Mouse (Mus musculus): ENCODE data around the gene Iyd. TPM values are rescaled to one million over a fixed set of nuclear protein-coding genes. Genes with fewer than 3 reads are reported as not detected.

Iyd gene
- polyA plus RNA-seq, 1 experiment from 2014 or later = 0.31 TPM

DNA sequence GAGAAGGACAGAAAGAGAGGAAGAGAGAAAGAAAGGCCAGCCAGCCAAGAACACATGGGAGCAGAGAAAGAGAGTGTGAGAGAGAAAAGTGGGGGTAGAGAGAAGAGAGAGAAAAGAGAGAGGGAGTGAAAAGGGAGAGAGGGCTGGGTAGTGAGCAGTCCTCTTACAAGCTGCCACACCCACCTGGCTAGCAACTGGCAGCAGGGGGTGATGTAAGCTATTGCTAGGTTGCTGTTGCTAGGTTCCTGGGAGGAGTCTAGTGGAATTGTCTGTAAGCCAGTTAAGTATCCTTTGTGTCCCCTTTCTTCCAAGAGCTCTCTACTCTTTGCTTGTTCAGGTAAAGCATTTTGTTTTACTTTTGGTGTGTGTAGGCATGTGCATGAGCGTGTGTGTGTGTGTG lies 25.4 kb upstream of the Iyd start:
- 95% methylated on average over 1 of the region's 1 CpGs for WGBS
- Histone ChIP-seq H3K4me1 (replicated peaks) (peaks cover 10% of the 10 kb centered on the region), H3K4me3 (no peak overlapping the region), H3K27me3 (no peaks in the 10 kb centered on the region), H3K4me2 (no peak overlapping the region), H3K9ac (no peak overlapping the region), H3K9me3 (no peaks in the 10 kb centered on the region), H3K27ac (replicated peaks) (no peak overlapping the region), H3K36me3 (no peaks in the 10 kb centered on the region)
- ATAC-seq (ENCODE audit: low FRiP score, low read depth) = no peak

- 76% methylated on average over 6 of the region's 6 CpGs for WGBS
- no peak overlapping the region for H3K4me2 ChIP-seq
- H3K27me3 ChIP-seq = no peaks in the 10 kb centered on the region
- no peak overlapping the region for H3K4me3 ChIP-seq
- no peaks in the 10 kb centered on the region for H3K9me3 ChIP-seq
- no peak overlapping the region for H3K27ac ChIP-seq (replicated peaks)
- no peaks in the 10 kb centered on the region for H3K36me3 ChIP-seq
- H3K9ac ChIP-seq = no peak overlapping the region
- no peaks in the 10 kb centered on the region for H3K4me1 ChIP-seq (replicated peaks)
- ATAC-seq (ENCODE audit: low FRiP score, low read depth) = no peak
These were observed 23.6 kb upstream of the Iyd start for GRCm38 (mm10) chr10:3516442-3516841.

DNA sequence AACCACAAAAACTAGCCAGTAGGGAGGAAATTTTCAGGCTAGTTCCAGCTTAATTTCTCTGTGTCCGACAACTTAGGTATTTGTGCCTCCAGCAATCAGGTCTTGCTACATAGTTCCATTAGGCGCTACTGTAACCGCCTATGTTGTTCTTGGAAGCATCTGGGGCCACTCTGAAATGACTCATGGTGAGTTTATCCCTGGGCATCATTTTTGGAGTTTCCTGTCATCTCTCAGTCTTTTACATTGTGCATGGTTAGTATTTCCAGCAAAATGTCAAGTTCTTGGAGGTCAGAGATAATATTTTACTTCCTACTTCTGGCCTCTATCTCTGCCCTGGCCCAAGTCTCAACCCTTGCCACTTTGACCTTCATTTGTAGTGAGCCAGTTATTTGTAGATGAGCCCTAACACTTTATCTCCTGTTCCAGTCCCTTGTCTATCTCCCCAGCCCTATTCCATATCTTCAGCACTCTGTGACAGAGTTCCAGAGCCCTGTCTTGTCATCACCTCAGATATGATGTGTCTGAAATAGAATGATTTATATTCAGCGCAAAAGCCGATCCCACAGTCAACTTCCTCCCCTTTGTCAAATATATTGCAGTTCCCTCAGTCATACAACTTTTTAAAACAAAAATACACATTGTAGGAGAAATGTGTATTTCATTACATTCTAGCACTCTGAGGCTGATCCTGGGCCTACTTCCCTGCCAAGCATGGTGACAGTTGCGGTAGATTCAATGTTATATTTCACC lies 16.8 kb upstream of the Iyd start:
- H3K4me1 ChIP-seq (replicated peaks) = no peaks in the 10 kb centered on the region
- no peak for ATAC-seq (ENCODE audit: low FRiP score, low read depth)
- H3K36me3 ChIP-seq = no peaks in the 10 kb centered on the region
- no peaks in the 10 kb centered on the region for H3K27me3 ChIP-seq
- 92% methylated on average over 6 of the region's 6 CpGs for WGBS
- no peak overlapping the region for H3K4me2 ChIP-seq
- H3K4me3 ChIP-seq = no peak overlapping the region
- no peak overlapping the region for H3K27ac ChIP-seq (replicated peaks)
- no peaks in the 10 kb centered on the region for H3K9me3 ChIP-seq
- H3K9ac ChIP-seq = no peak overlapping the region

GRCm38 (mm10) chr10:3524513-3524912 lies 15.5 kb upstream of the Iyd start:
- no peaks in the 10 kb centered on the region for H3K27me3 ChIP-seq
- no peak for ATAC-seq (ENCODE audit: low FRiP score, low read depth)
- H3K4me2 ChIP-seq = no peak overlapping the region
- no peak overlapping the region for H3K4me3 ChIP-seq
- H3K9ac ChIP-seq = no peak overlapping the region
- H3K36me3 ChIP-seq = no peaks in the 10 kb centered on the region
- no peaks in the 10 kb centered on the region for H3K9me3 ChIP-seq
- H3K27ac ChIP-seq (replicated peaks) = no peak overlapping the region
- H3K4me1 ChIP-seq (replicated peaks) = no peaks in the 10 kb centered on the region
- WGBS = 81% methylated on average over 3 of the region's 3 CpGs

GRCm38 (mm10) chr10:3525420-3526019 lies 14.5 kb upstream of the Iyd start:
- H3K4me3 ChIP-seq = no peak overlapping the region
- H3K9me3 ChIP-seq = no peaks in the 10 kb centered on the region
- no peak for ATAC-seq (ENCODE audit: low FRiP score, low read depth)
- H3K27ac ChIP-seq (replicated peaks) = no peak overlapping the region
- H3K27me3 ChIP-seq = no peaks in the 10 kb centered on the region
- H3K4me2 ChIP-seq = no peak overlapping the region
- no peaks in the 10 kb centered on the region for H3K4me1 ChIP-seq (replicated peaks)
- H3K36me3 ChIP-seq = no peaks in the 10 kb centered on the region
- no peak overlapping the region for H3K9ac ChIP-seq
- WGBS = 31% methylated on average over 2 of the region's 2 CpGs

GRCm38 (mm10) chr10:3529807-3530206 lies 10.2 kb upstream of the Iyd start:
- no peaks in the 10 kb centered on the region for H3K9me3 ChIP-seq
- no peak overlapping the region for H3K9ac ChIP-seq

DNA sequence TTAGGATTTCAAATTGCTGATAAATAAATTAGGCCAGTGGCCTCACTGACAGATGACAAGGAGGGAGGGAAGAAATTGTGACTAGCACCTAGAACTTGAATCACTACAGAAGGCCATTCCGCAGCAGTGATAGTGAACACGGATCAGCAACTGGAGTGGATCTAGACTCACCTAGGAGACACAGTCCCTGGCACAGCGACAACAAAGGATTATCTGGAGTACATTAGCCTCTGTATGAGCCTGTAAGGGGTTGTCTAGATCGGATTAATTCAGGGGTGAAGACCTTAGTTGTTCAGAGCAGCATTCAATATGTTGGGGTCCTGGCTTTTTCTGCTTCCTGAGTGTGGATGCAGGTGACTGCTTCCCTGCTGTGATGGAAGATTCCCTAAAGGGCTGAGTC lies 9.4 kb upstream of the Iyd start:
- Histone ChIP-seq H3K4me1 (replicated peaks) (0 out of 2 replicates have a peak, but pooled peaks cover 3% of the 10 kb centered on the region), H3K4me2 (no peak overlapping the region), H3K9me3 (no peaks in the 10 kb centered on the region), H3K27me3 (peaks cover 8% of the 10 kb centered on the region; the same call in 1 of the 2 replicates), H3K27ac (replicated peaks) (no peak overlapping the region), H3K4me3 (no peak overlapping the region), H3K36me3 (no peaks in the 10 kb centered on the region), H3K9ac (no peak overlapping the region)
- ATAC-seq (ENCODE audit: low FRiP score, low read depth) = no peak
- 65% methylated on average over 4 of the region's 4 CpGs for WGBS

More at GRCm38 (mm10) chr10:3529807-3530206, 10.2 kb upstream of the Iyd start:
- no peak for ATAC-seq (ENCODE audit: low FRiP score, low read depth)
- Histone ChIP-seq H3K4me2 (no peak overlapping the region), H3K4me3 (no peak overlapping the region), H3K27ac (replicated peaks) (no peak overlapping the region), H3K36me3 (no peaks in the 10 kb centered on the region), H3K4me1 (replicated peaks) (0 out of 2 replicates have a peak, but pooled peaks cover 3% of the 10 kb centered on the region), H3K27me3 (peaks cover 8% of the 10 kb centered on the region; the same call in 1 of the 2 replicates)
- WGBS = 30% methylated on average over 4 of the region's 4 CpGs

GRCm38 (mm10) chr10:3531375-3531774 lies 8.7 kb upstream of the Iyd start:
- peaks cover 8% of the 10 kb centered on the region; the same call in 1 of the 2 replicates for H3K27me3 ChIP-seq
- H3K4me3 ChIP-seq = no peak overlapping the region
- no peaks in the 10 kb centered on the region for H3K36me3 ChIP-seq
- WGBS = 5% methylated on average over 4 of the region's 4 CpGs
- ATAC-seq (ENCODE audit: low FRiP score, low read depth) = peak; percentile 67
- H3K9ac ChIP-seq = no peak overlapping the region
- H3K4me2 ChIP-seq = no peak overlapping the region
- 0 out of 2 replicates have a peak, but pooled peaks cover 5% of the 10 kb centered on the region for H3K4me1 ChIP-seq (replicated peaks)
- no peaks in the 10 kb centered on the region for H3K9me3 ChIP-seq
- H3K27ac ChIP-seq (replicated peaks) = no peak overlapping the region

GRCm38 (mm10) chr10:3534445-3534844 lies 5.6 kb upstream of the Iyd start:
- peaks cover 8% of the 10 kb centered on the region; the same call in 1 of the 2 replicates for H3K27me3 ChIP-seq
- H3K27ac ChIP-seq (replicated peaks) = no peak overlapping the region
- H3K4me3 ChIP-seq = peak overlapping the region; percentile 27
- ATAC-seq (ENCODE audit: low FRiP score, low read depth) = peak; percentile 33
- no peaks in the 10 kb centered on the region for H3K36me3 ChIP-seq
- H3K4me1 ChIP-seq (replicated peaks) = 0 out of 2 replicates have a peak, but pooled peaks cover 5% of the 10 kb centered on the region
- WGBS = 5% methylated on average over 7 of the region's 7 CpGs
- no peak overlapping the region for H3K9ac ChIP-seq
- no peaks in the 10 kb centered on the region for H3K9me3 ChIP-seq
- peak overlapping the region; percentile 56 for H3K4me2 ChIP-seq

DNA sequence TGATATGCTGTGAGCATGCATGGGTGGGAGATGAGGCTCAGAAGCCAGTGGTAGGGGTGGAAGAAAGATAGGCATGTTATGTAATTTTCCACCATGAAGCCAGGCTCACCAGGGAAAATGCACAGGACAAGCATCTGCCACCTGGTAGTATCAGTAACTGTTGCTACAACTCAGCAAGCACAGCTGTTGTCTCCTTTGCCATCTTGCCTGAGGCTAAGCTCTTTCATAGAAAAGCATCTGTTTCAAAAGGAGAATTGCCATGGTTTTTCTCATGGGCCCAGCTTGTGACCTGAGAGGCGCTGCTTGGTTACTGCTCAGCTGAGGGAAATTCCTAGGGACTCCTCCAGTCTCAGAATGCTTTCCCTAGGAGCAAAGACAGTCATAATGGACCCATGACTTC lies 3.7 kb upstream of the Iyd start:
- Histone ChIP-seq H3K4me1 (replicated peaks) (0 out of 2 replicates have a peak, but pooled peaks cover 5% of the 10 kb centered on the region), H3K4me3 (no peak overlapping the region), H3K27me3 (peaks cover 8% of the 10 kb centered on the region; the same call in 1 of the 2 replicates), H3K27ac (replicated peaks) (no peak overlapping the region), H3K4me2 (no peak overlapping the region), H3K36me3 (no peaks in the 10 kb centered on the region), H3K9ac (no peak overlapping the region), H3K9me3 (no peaks in the 10 kb centered on the region)
- WGBS = 44% methylated on average over 1 of the region's 1 CpGs
- ATAC-seq (ENCODE audit: low FRiP score, low read depth) = no peak

- WGBS = 53% methylated on average over 2 of the region's 2 CpGs
- no peak overlapping the region for H3K4me3 ChIP-seq
- H3K9ac ChIP-seq = no peak overlapping the region
- H3K4me1 ChIP-seq (replicated peaks) = no peaks in the 10 kb centered on the region
- H3K36me3 ChIP-seq = no peaks in the 10 kb centered on the region
- H3K9me3 ChIP-seq = no peaks in the 10 kb centered on the region
- ATAC-seq (ENCODE audit: low FRiP score, low read depth) = no peak
- no peaks in the 10 kb centered on the region for H3K27me3 ChIP-seq
- H3K27ac ChIP-seq (replicated peaks) = no peak overlapping the region
- H3K4me2 ChIP-seq = no peak overlapping the region
These were observed 9.3 kb downstream of the Iyd start for GRCm38 (mm10) chr10:3549384-3549783.

DNA sequence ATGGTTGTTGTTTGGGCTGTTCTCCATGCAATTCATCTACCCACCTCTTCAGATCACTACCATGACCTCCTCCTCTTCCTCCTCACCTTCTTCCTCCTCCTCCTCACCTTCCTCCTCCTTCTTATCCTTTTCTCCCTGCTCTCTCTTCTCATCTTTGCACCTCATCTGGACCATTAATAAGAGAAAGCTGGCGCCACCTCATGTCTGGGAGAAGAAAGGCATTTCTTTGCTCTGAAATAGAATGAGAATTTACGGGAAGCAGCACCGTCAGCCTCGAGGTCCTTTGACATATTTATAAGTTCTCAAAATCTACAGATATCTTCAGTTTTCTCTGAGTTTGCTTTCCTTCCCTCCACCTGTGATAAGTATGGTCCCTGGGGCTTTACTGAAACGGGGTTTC lies 15.1 kb downstream of the Iyd start:
- H3K4me1 ChIP-seq (replicated peaks) = no peaks in the 10 kb centered on the region

More for the DNA sequence above, 15.1 kb downstream of the Iyd start:
- H3K4me2 ChIP-seq = no peak overlapping the region
- 63% methylated on average over 5 of the region's 5 CpGs for WGBS
- no peaks in the 10 kb centered on the region for H3K27me3 ChIP-seq
- H3K4me3 ChIP-seq = no peak overlapping the region
- no peaks in the 10 kb centered on the region for H3K36me3 ChIP-seq
- H3K9me3 ChIP-seq = no peaks in the 10 kb centered on the region
- H3K9ac ChIP-seq = no peak overlapping the region
- H3K27ac ChIP-seq (replicated peaks) = no peak overlapping the region
- ATAC-seq (ENCODE audit: low FRiP score, low read depth) = no peak
